Mouse (Mus musculus): ENCODE results near the gene Tmeff2. TPM values are rescaled to one million over a fixed set of nuclear protein-coding genes. Genes with fewer than 3 reads are reported as not detected.

Gene Tmeff2
- polyA plus RNA-seq, 1 experiment from 2014 or later = not detected

DNA sequence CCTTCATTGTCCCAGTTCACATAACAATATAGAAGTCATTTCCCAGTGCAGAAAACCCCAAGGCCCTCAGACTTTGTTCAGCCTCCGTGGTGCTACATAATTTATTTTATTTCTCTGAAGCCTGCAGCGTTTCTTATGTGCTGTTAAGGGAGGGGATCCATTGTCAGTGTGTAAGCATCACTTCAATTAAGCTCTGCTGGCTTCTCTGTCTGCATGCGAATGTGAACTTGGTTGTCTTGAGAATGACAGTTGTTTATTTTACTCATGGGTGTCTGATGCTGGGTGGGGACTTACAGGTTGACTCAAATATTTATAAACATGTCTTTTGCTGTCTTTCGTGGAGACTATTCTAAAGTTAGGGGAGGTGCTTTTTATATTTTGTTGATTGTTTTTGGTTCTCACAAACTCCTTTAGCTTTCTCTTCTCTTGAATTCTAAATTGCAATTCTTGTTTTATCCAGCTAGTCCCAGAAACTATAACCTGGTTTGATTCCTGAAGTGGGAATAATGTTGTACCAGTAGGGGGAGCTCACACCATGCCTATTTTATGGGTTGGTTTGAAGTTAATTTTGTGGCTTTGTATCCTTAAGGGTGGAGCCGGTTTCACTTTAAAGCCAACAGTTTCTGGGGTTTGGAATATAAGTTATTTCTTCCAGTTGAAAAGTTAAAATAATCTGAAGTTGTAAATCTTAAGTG lies 61.7 kb downstream of the Tmeff2 start:
- Histone ChIP-seq H3K27ac (no peak overlapping the region), H3K4me3 (ENCODE audit: inconsistent target) (no peak overlapping the region), H3K36me3 (ENCODE audit: inconsistent target) (no peaks in the 10 kb centered on the region), H3K79me2 (ENCODE audit: inconsistent target) (no peaks in the 10 kb centered on the region)
- 63% methylated on average over 5 of the region's 5 CpGs for WGBS (ENCODE audit: missing documents)

DNA sequence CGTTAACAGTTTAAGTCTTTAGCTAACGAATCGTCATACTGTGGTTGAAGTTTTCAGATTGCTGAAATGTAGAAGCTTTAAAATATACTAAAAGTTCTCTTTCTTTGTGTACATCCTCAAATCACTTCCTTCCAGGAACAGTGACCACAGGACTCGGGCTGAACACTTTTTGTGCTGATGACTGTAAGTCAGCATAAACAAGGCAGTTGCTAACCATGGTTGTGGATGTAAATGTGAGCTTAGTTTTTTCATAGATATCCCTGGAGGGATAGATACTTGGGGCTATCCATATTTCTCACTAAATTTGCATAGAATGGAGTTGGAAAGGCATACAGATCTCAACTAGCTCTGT lies 62.2 kb downstream of the Tmeff2 start:
- Histone ChIP-seq H3K36me3 (ENCODE audit: inconsistent target) (no peaks in the 10 kb centered on the region), H3K27ac (no peak overlapping the region), H3K79me2 (ENCODE audit: inconsistent target) (no peaks in the 10 kb centered on the region), H3K4me3 (ENCODE audit: inconsistent target) (no peak overlapping the region)
- WGBS (ENCODE audit: missing documents) = 3% methylated on average over 4 of the region's 4 CpGs

DNA sequence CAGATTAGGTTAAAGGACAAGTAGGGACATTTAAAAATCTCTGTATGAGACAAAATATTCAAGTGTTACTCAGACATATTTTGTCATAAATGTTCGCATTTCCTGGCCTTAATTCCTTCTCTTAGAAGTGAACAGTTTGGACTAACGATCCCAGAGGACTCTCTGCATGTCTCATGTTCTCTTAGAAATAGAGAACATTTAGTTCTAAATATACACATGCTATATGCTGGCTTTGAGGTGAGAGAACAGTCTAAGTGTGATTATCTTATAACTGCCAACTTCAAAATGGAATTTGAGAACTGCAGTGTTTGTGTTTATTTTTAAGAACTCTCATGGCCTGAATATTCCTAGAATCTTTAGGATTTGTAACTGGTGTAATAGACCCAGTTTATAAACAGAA lies 69.2 kb downstream of the Tmeff2 start:
- no peak overlapping the region for H3K4me3 ChIP-seq (ENCODE audit: inconsistent target)
- H3K36me3 ChIP-seq (ENCODE audit: inconsistent target) = no peaks in the 10 kb centered on the region
- no peak overlapping the region for H3K27ac ChIP-seq
- H3K79me2 ChIP-seq (ENCODE audit: inconsistent target) = no peaks in the 10 kb centered on the region
- 90% methylated on average over 2 of the region's 2 CpGs for WGBS (ENCODE audit: missing documents)

DNA sequence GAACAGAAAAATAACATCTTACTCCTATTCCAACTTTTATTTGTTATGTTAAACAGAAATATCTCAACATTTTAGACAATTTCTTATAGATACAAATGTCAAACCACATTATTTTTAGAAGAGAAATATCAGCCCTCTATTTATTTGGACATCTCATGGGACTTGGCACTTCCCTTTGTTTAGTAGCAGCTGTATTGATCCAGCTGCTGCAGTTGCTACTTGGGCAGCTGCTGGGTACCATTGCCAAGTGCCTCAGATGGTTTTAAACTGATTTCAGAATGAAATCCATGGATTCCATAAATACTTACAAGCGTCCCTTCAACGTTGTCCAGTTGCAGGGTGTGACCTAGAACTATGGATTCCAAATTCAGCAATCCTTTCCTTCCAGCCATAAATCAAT lies 70.4 kb downstream of the Tmeff2 start:
- Histone ChIP-seq H3K27ac (no peak overlapping the region), H3K4me3 (ENCODE audit: inconsistent target) (no peak overlapping the region), H3K36me3 (ENCODE audit: inconsistent target) (no peaks in the 10 kb centered on the region), H3K79me2 (ENCODE audit: inconsistent target) (no peaks in the 10 kb centered on the region)
- 83% methylated on average over 2 of the region's 2 CpGs for WGBS (ENCODE audit: missing documents)

DNA sequence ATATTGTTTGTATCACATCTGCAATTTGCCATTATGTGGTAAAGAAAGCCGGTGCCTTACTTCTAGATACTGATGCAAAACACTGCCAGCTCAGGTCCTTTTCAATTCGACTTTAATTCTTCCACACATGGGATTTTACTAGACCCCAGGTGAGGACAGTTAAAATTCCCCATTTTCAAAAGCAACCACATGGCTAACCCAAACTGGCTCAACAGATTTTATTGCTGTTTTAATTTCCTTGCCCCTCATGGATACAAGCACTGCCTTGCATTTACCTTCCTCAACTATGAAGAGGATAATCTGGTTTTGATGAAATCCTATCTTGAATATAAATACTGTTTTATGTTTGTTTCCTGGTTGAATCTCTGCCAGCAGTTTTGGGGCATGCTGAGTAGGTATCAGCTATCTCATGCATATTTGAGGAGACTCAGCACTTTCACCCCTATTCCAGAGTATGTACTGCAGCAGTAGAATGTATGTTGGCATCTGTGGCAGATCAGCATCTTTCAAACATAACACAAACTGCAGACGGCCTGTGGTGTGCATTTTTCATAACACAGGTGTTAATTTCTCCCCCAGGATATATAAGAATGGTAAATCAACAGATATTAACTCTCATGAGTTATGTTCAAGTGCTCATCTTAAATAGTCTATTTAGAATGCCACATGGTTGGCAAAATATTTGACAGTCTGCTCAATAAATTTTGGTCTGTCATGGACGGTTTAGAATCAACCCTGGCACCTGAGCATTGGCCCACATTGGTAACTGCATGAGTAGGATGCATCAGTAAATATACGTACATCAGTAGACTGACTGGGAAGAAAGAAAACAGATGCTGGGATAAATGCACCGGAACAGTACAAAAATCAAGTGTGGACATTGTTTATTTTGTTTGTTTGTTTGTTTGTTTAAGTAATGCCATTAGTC lies 72.3 kb downstream of the Tmeff2 start:
- no peaks in the 10 kb centered on the region for H3K79me2 ChIP-seq (ENCODE audit: inconsistent target)
- no peaks in the 10 kb centered on the region for H3K36me3 ChIP-seq (ENCODE audit: inconsistent target)
- 89% methylated on average over 6 of the region's 6 CpGs for whole genome bisulfite sequencing (ENCODE audit: missing documents)
- H3K27ac ChIP-seq = no peak overlapping the region
- no peak overlapping the region for H3K4me3 ChIP-seq (ENCODE audit: inconsistent target)

DNA sequence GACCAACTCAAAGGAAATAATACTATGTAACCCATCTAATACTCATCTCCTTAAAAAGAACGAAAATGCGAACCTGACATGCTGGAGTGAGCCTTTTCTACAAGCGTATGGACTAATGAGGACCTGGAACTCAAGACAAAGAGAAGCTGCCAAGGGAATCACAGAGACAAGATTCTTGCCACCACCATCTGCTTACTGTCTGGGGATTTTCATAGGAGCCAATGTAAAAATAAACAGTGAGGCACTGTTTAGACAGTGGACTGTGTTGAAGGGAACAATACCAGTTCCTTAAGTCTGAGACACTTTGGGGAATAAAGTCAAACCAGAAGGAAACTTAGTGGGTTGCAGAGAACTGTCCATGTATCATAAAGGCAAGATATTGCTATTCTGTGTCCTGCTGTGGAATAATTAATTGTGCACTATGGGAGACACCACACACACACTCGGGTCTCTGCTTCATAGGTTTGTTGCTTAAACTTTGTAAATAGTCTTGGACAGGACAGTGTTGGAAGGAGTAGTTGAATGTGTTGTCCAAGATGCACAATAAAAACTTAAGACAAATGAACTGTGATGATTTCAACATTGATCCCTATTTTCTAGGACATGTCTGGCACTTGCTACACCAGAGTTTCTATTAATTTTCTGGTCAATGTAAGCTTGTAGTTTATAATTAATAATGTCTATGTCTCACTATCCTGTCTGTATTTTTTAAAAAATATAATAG lies 79.1 kb downstream of the Tmeff2 start:
- Histone ChIP-seq H3K79me2 (ENCODE audit: inconsistent target) (no peaks in the 10 kb centered on the region), H3K36me3 (ENCODE audit: inconsistent target) (no peaks in the 10 kb centered on the region), H3K4me3 (ENCODE audit: inconsistent target) (no peak overlapping the region), H3K27ac (no peak overlapping the region)
- 89% methylated on average over 4 of the region's 4 CpGs for WGBS (ENCODE audit: missing documents)

DNA sequence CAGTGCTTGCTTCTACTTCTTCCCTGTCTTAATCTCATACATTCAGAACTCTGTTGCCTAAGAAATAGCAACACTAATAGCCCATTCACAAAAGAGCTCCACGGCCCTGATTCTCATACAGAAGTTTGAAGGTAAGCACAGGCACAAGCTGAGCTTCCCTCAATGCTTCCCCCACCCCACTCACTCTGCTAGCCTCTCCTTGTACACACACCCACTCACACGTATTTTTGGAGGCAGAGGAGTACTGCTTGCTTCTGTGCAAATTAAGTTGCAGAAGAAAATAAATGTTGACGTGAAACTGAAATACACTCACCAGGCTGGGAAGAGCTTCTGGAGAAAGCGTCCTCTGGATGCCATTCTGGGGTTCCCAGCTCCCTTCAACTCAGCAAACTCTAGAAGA lies 80.1 kb downstream of the Tmeff2 start:
- 83% methylated on average over 4 of the region's 4 CpGs for WGBS (ENCODE audit: missing documents)
- Histone ChIP-seq H3K79me2 (ENCODE audit: inconsistent target) (no peaks in the 10 kb centered on the region), H3K4me3 (ENCODE audit: inconsistent target) (no peak overlapping the region), H3K27ac (no peak overlapping the region), H3K36me3 (ENCODE audit: inconsistent target) (no peaks in the 10 kb centered on the region)

DNA sequence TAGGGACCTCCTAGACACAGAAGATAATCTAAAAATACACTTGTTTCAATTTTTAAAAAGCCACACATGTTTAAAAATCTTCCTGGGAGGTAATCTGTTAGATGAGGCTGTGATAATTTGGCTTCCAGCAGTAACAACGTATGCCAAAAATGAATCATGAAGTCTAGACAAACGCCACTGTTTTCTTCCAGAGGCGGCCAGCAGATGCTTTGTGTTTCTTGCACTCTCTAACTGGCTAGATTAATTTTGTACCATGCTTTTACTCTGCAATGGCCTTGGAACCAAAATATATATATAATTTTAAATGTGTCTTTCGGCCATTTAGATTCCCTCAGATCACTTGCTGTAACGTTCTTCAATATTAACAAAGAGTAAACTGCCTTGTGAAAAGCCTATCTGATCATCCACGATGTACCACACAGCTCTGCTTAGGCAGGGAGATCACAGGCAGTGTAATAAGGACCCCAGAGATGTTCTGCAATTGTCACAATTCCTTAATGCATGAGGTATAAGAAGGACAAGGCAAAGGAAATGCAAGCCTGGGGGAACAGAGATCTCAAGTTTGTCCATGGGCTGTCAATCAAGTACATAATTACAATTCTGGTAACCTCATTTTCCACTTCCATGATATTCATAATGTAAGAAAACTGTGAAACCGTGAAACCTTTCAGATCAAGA lies 80.8 kb downstream of the Tmeff2 start:
- Histone ChIP-seq H3K79me2 (ENCODE audit: inconsistent target) (no peaks in the 10 kb centered on the region), H3K36me3 (ENCODE audit: inconsistent target) (no peaks in the 10 kb centered on the region), H3K27ac (no peak overlapping the region), H3K4me3 (ENCODE audit: inconsistent target) (no peak overlapping the region)
- WGBS (ENCODE audit: missing documents) = 88% methylated on average over 7 of the region's 7 CpGs

DNA sequence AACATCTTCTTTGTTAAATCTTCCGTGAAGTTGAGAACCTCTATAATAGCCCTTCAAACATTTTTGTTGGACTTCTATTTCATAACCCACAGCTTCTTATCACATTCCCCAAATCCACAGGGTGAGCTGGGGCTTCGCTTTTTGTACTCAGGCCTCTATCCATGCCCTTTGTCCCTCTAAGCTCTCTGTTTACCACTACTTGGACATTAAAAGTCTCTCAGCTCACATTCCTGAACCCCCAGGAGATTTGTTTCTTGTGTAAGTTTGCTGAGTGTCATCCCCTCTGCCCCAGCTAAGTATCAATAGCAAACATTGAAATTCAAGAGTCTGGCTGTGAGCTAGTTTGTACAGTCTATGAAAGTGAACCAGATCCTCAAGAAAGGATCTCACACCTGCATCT lies 90.2 kb downstream of the Tmeff2 start:
- Histone ChIP-seq H3K79me2 (ENCODE audit: inconsistent target) (no peaks in the 10 kb centered on the region), H3K4me3 (ENCODE audit: inconsistent target) (no peak overlapping the region), H3K27ac (no peak overlapping the region), H3K36me3 (ENCODE audit: inconsistent target) (no peaks in the 10 kb centered on the region)
- WGBS (ENCODE audit: missing documents) = 83% methylated on average over 2 of the region's 2 CpGs

DNA sequence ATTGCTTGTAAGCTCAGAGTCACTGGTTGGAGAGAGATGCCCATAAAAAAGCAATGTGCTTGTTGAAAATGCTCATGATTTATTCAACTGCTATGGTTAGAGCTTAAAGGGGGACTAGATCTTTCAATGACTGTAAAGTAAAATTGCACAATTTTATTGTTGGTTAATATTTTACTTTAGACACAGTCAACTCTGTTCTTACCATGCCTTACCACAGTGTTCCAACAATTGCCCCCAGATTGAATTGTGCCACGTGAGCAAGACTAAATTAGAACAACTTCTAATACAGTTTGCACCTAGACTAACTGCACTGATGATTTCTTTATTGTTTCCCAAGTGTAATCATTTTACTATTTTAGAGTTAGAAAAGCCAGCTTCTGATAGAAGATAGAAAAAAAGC lies 94.1 kb downstream of the Tmeff2 start:
- Histone ChIP-seq H3K4me3 (ENCODE audit: inconsistent target) (no peak overlapping the region), H3K36me3 (ENCODE audit: inconsistent target) (no peaks in the 10 kb centered on the region), H3K79me2 (ENCODE audit: inconsistent target) (no peaks in the 10 kb centered on the region), H3K27ac (no peak overlapping the region)
- WGBS (ENCODE audit: missing documents) = 89% methylated on average over 1 of the region's 1 CpGs

DNA sequence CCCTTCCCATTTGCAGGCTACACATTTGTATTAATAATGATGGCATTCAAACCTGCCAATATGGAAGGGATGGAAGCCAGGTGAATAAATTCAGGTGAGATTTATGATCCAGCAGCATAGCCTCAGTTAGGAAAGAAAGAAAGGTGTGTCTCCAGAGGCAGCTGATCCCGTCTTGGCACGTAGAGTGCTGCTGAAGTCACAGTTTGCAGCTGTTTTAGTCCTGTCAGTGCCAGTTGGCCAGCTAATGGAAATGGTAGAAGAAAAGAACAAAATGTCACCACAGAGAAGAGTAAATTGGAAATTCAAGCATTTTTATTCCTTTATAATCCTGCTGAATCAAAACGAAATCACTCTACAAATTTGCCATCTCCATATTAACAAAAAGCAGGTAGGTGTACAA lies 99.3 kb downstream of the Tmeff2 start:
- 85% methylated on average over 3 of the region's 3 CpGs for WGBS (ENCODE audit: missing documents)
- no peaks in the 10 kb centered on the region for H3K36me3 ChIP-seq (ENCODE audit: inconsistent target)

DNA sequence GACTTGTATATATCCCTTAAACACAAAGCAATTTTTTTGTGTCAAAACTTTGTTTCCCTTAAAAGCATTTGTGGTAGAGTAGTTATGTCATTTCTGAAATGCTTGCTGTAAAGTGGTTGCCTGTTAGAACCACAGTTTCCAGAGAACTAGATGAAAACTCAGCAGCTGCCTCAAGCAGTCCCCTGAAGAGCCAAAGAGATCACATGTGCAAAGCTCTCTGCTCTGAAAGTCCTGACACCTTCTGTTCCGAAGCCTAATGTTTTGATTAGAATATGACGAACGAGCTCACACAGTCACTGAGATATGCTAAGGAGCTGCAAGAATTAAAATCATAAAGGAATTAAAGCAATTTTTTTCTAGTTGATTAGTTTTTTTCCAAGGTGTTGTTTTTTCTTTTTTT lies 107.9 kb downstream of the Tmeff2 start:
- H3K4me3 ChIP-seq (ENCODE audit: inconsistent target) = no peak overlapping the region
- WGBS (ENCODE audit: missing documents) = 90% methylated on average over 3 of the region's 3 CpGs
- H3K79me2 ChIP-seq (ENCODE audit: inconsistent target) = no peaks in the 10 kb centered on the region
- no peak overlapping the region for H3K27ac ChIP-seq
- H3K36me3 ChIP-seq (ENCODE audit: inconsistent target) = no peaks in the 10 kb centered on the region

More for the DNA sequence above, 99.3 kb downstream of the Tmeff2 start:
- no peak overlapping the region for H3K27ac ChIP-seq
- no peak overlapping the region for H3K4me3 ChIP-seq (ENCODE audit: inconsistent target)
- H3K79me2 ChIP-seq (ENCODE audit: inconsistent target) = no peaks in the 10 kb centered on the region

DNA sequence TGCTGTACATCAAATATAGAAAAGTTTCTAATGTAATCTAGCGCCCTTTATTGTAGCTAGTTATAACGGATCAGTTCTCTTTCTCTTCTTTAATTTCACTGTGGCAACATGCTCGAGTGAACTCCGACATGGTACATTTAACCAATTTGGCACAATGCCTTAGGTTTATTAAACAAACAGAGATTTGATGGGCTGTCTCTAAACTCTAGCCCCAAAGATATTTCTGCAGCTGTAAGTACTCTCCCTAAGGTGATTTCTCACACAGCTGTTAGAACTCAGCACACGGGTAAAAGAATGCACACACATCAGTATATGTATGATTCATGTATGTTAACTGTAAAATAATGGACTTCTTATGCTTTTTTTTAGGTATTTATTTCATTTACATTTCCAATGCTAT lies 139.8 kb downstream of the Tmeff2 start:
- no peak overlapping the region for H3K4me3 ChIP-seq (ENCODE audit: inconsistent target)
- H3K27ac ChIP-seq = no peak overlapping the region
- WGBS (ENCODE audit: missing documents) = 95% methylated on average over 5 of the region's 5 CpGs
- no peaks in the 10 kb centered on the region for H3K79me2 ChIP-seq (ENCODE audit: inconsistent target)
- H3K36me3 ChIP-seq (ENCODE audit: inconsistent target) = no peaks in the 10 kb centered on the region

DNA sequence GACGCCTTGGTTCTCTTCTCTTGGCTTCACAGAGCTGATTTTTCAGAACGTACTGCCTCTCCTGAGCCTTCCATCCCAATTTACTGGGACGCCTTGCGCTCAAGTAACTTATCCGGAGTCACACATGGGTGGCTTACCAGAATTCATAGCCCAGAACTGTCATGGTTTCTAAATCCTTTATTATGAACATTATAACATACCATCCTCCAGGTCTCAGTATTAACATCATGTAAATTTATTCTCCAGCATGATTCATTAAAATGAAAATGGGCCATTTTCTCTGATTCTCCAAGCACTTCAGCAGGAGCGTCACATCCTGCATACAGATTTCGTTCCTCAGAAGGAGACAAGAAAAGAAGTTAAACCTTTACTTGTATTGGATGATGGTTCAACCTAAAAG lies 144.4 kb downstream of the Tmeff2 start:
- H3K27ac ChIP-seq = no peak overlapping the region
- no peaks in the 10 kb centered on the region for H3K79me2 ChIP-seq (ENCODE audit: inconsistent target)
- WGBS (ENCODE audit: missing documents) = 90% methylated on average over 7 of the region's 7 CpGs
- H3K36me3 ChIP-seq (ENCODE audit: inconsistent target) = no peaks in the 10 kb centered on the region
- no peak overlapping the region for H3K4me3 ChIP-seq (ENCODE audit: inconsistent target)

All from macrophage (primary cell).